Mouse (Mus musculus): ENCODE results near the gene Mpig6b. TPM values are rescaled to one million over a fixed set of nuclear protein-coding genes. Genes with fewer than 3 reads are reported as not detected.

Gene Mpig6b
- total and polyA plus RNA-seq, 3 experiments = 0.31 to 2.4 (median 1.4) TPM

- Histone ChIP-seq H3K4me3 (peak within 1 kb of the TSS; percentile 18; the same call in 1 of the 2 replicates), H3K4me1 (ENCODE audit: control insufficient read depth, insufficient read depth, low read length) (peaks cover 2% of the 10 kb centered on the region), H3K27ac (no peak within 1 kb of the TSS; the same call in 1 of the 2 replicates), H3K79me2 (replicated peaks; ENCODE audit: control insufficient read depth, insufficient read depth, low read length) (no peaks in the 10 kb centered on the region), H3K27me3 (ENCODE audit: control insufficient read depth, insufficient read depth, low read length) (no peaks in the 10 kb centered on the region; the same call in 1 of the 2 replicates), H3K36me3 (ENCODE audit: control insufficient read depth, insufficient read depth, low read length) (no peaks in the 10 kb centered on the region), H3K9ac (ENCODE audit: low read depth, low read length) (peak within 1 kb of the TSS; percentile 36)
- DNase-seq = peak; percentile 58 to 68
- 9% methylated on average over 48 of the region's 48 CpGs for WGBS
- intact Hi-C loops (cut with DNase I) = no loop called here
- TF ChIP-seq POLR2A (IDR thresholded peaks at IDR 0.05; ENCODE audit: insufficient read depth, low read depth, low read length) (no peak), CTCF (IDR thresholded peaks at IDR 0.05) (no peak), EP300 (IDR thresholded peaks at IDR 0.05; ENCODE audit: insufficient read depth, low read depth, low read length) (no peak)
Measured at GRCm38 (mm10) chr17:35064951-35065947, 735 bp downstream of the Mpig6b start, which contains the start of gene Ly6g6c. Gene Ly6g6c, plus strand, starts transcription at chr17:35065388.

DNA sequence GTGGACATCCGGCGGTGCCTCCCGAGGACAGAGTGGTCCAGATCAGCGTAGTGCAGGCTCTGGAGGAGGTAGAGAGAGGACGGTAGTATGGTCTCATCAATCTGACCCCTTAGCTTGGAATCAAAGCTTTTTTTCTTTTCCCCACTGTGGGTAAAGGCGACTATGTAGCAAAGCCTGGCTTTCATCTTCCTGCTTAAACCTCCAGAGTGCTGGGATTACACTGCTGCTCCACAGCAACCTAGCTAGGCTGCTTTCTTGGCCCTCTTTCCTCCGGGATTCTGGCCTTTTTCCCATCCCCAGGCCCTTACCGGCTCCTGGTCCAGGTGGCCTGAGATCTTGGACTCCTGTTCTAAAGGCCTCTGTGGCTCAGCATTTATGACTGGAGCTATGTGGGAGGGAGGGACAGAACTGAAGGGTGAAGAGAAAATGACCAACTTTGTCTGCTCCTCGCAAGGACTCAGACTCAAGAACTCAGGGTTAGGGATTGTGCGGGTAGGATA, 1.6 kb downstream of the Mpig6b start:
- no peak for TF ChIP-seq CTCF (IDR thresholded peaks at IDR 0.05)
- no peak for TF ChIP-seq POLR2A (IDR thresholded peaks at IDR 0.05; ENCODE audit: insufficient read depth, low read depth, low read length)
- no peak for TF ChIP-seq EP300 (IDR thresholded peaks at IDR 0.05; ENCODE audit: insufficient read depth, low read depth, low read length)
- peak overlapping the region; percentile 3; the same call in 1 of the 2 replicates for H3K9ac ChIP-seq (ENCODE audit: low read depth, low read length)
- no peaks in the 10 kb centered on the region for H3K79me2 ChIP-seq (replicated peaks; ENCODE audit: control insufficient read depth, insufficient read depth, low read length)
- intact Hi-C loops (cut with DNase I) = no loop called here
- no peak overlapping the region; the same call in 1 of the 2 replicates for H3K27ac ChIP-seq
- peaks cover 4% of the 10 kb centered on the region for H3K4me1 ChIP-seq (ENCODE audit: control insufficient read depth, insufficient read depth, low read length)
- DNase-seq = no peak
- H3K4me3 ChIP-seq = no peak overlapping the region
- 49% methylated on average over 10 of the region's 10 CpGs for WGBS
- no peaks in the 10 kb centered on the region; the same call in 1 of the 2 replicates for H3K27me3 ChIP-seq (ENCODE audit: control insufficient read depth, insufficient read depth, low read length)
- no peaks in the 10 kb centered on the region for H3K36me3 ChIP-seq (ENCODE audit: control insufficient read depth, insufficient read depth, low read length)

GRCm38 (mm10) chr17:35063466-35063865, 2.5 kb downstream of the Mpig6b start:
- DNase-seq = no peak
- 79% methylated on average over 3 of the region's 3 CpGs for WGBS
- Histone ChIP-seq H3K9ac (ENCODE audit: low read depth, low read length) (no peak overlapping the region), H3K4me3 (no peak overlapping the region), H3K36me3 (ENCODE audit: control insufficient read depth, insufficient read depth, low read length) (no peaks in the 10 kb centered on the region), H3K4me1 (ENCODE audit: control insufficient read depth, insufficient read depth, low read length) (peaks cover 4% of the 10 kb centered on the region), H3K27me3 (ENCODE audit: control insufficient read depth, insufficient read depth, low read length) (no peaks in the 10 kb centered on the region; the same call in 1 of the 2 replicates), H3K79me2 (replicated peaks; ENCODE audit: control insufficient read depth, insufficient read depth, low read length) (no peaks in the 10 kb centered on the region), H3K27ac (no peak overlapping the region)
- TF ChIP-seq EP300 (IDR thresholded peaks at IDR 0.05; ENCODE audit: insufficient read depth, low read depth, low read length) (no peak), CTCF (IDR thresholded peaks at IDR 0.05) (no peak), POLR2A (IDR thresholded peaks at IDR 0.05; ENCODE audit: insufficient read depth, low read depth, low read length) (no peak)
- intact Hi-C loops (cut with DNase I) = no loop called here

DNA sequence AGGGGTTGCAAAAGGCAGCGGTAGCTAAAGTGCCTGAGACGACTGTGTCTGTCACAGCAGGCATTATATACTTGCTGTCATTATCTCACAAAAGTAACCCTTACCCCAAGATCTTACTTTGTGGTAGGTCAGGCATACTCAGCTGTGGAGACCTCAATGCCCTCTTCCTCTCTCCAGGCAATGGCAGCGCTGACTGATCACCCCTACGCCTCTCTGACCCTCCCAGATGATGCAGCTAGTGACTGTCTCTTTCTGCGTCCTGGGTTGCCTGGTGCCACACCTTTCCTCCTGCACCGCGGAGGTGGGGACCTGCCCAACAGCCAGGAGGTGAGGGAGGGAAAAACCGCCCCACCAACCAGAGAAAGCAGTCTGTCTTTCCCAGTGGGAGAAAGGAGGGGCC, 4.7 kb downstream of the Mpig6b start:
- peaks cover 4% of the 10 kb centered on the region for H3K4me1 ChIP-seq (ENCODE audit: control insufficient read depth, insufficient read depth, low read length)
- intact Hi-C loops (cut with DNase I) = no loop called here
- no peak overlapping the region for H3K27ac ChIP-seq
- H3K4me3 ChIP-seq = no peak overlapping the region
- H3K27me3 ChIP-seq (ENCODE audit: control insufficient read depth, insufficient read depth, low read length) = no peaks in the 10 kb centered on the region
- no peaks in the 10 kb centered on the region for H3K79me2 ChIP-seq (replicated peaks; ENCODE audit: control insufficient read depth, insufficient read depth, low read length)
- H3K9ac ChIP-seq (ENCODE audit: low read depth, low read length) = no peak overlapping the region
- no peak for DNase-seq
- H3K36me3 ChIP-seq (ENCODE audit: control insufficient read depth, insufficient read depth, low read length) = peaks cover 4% of the 10 kb centered on the region
- TF ChIP-seq POLR2A (IDR thresholded peaks at IDR 0.05; ENCODE audit: insufficient read depth, low read depth, low read length) = no peak
- TF ChIP-seq CTCF (IDR thresholded peaks at IDR 0.05) = no peak
- no peak for TF ChIP-seq EP300 (IDR thresholded peaks at IDR 0.05; ENCODE audit: insufficient read depth, low read depth, low read length)
- 80% methylated on average over 7 of the region's 8 CpGs for WGBS

- Histone ChIP-seq H3K36me3 (ENCODE audit: control insufficient read depth, insufficient read depth, low read length) (peaks cover 5% of the 10 kb centered on the region), H3K79me2 (replicated peaks; ENCODE audit: control insufficient read depth, insufficient read depth, low read length) (no peaks in the 10 kb centered on the region), H3K9ac (ENCODE audit: low read depth, low read length) (no peak overlapping the region), H3K27ac (no peak overlapping the region), H3K27me3 (ENCODE audit: control insufficient read depth, insufficient read depth, low read length) (no peaks in the 10 kb centered on the region), H3K4me1 (ENCODE audit: control insufficient read depth, insufficient read depth, low read length) (peaks cover 7% of the 10 kb centered on the region), H3K4me3 (no peak overlapping the region)
- TF ChIP-seq CTCF (IDR thresholded peaks at IDR 0.05) = no peak
- TF ChIP-seq POLR2A (IDR thresholded peaks at IDR 0.05; ENCODE audit: insufficient read depth, low read depth, low read length) = no peak
- TF ChIP-seq EP300 (IDR thresholded peaks at IDR 0.05; ENCODE audit: insufficient read depth, low read depth, low read length) = no peak
- 70% methylated on average over 22 of the region's 22 CpGs for WGBS
- intact Hi-C loops (cut with DNase I) = no loop called here
- peak in 1 of 2 experiments; percentile 35 for DNase-seq
Measured at GRCm38 (mm10) chr17:35060737-35061297, 5.2 kb downstream of the Mpig6b start.

Measured in heart, adult 2 months (tissue).